Mouse (Mus musculus) neural tube, embryonic 10.5 days (tissue): Measurements from ENCODE around the gene Mcm2.

Experiments used
- DNase-seq: peaks from one replicate; pipeline ENCODE4 v3.0.0-alpha.2; 2017; ENCODE audit warnings: low spot score; ENCODE audit errors: extremely low spot score

Gene Mcm2

DNA sequence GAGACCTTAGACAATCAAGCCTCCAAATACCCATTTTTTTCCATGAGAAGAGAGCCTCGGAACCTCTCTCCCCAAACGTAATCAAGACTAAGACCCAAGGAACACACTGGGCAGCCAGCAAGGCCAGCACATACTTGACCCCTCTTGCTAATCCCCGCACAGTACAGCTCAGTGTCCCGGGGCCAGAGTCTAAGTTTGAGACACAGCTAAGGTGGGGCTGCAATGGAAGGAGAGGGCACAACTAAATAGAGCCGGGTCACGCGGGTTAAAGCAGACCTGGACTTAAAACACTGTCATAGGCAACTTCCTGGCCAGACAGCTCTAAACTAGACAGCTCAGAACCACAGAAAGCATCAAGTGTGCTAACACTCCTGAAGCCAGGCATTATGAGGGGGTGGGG is 7.7 kb downstream of the Mcm2 start:
- DNase-seq: no peak

DNA sequence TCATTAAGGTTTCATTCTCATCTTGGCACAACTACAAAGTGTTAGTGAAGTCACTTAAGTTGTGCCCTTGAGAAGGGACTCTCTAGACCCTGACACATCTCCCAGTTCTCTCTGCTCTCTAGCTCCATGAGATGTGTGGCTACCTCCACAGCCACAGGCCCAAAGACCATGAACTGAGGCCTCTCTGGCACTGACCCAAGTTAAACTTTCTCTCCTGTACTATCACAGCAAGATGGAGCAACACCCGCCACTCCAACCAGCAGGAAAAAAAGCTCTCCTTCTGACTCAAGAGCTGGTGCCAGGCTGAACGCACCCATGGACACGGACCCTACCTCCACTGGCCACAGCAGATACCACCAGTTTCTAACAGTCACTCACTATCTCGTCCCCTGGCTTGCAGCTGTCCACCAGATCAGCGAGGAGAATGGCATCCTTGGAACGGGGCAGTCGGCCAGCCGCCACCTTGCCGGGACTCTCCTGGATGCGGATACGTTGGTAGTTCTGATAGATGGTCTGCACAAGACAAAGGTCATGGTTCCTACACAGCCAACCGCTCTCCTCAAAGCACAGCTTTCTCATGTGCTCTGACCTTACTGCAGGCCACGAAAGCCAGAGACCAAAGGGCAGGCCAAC is 9.1 kb downstream of the Mcm2 start:
- DNase-seq: no peak

DNA sequence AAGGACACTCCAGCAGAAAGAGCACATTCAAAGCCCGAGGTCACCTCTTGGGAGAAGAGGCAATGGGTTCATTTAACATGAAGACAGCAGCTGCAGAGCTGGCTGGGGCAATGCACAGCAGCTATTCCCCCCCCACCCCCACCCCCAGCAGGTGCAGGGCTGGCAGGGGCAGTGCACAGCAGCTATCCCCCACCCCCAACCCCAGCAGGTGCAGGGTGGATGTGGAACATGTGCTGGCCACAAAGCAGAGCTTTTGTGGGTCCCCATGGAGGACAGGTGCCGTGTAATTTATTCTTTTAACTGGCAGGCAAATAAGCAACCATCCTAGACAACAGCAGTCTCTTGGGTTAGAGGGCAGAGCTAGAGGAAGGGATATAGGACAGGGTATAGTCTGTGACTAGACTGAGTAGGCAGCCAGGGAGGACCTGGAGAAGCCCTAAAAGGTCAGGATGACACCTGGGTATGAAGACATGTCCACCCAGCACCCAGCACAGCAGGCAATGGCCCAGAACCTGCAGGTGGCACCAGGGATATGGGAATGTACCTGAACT is 12.1 kb downstream of the Mcm2 start:
- no peak for DNase-seq

DNA sequence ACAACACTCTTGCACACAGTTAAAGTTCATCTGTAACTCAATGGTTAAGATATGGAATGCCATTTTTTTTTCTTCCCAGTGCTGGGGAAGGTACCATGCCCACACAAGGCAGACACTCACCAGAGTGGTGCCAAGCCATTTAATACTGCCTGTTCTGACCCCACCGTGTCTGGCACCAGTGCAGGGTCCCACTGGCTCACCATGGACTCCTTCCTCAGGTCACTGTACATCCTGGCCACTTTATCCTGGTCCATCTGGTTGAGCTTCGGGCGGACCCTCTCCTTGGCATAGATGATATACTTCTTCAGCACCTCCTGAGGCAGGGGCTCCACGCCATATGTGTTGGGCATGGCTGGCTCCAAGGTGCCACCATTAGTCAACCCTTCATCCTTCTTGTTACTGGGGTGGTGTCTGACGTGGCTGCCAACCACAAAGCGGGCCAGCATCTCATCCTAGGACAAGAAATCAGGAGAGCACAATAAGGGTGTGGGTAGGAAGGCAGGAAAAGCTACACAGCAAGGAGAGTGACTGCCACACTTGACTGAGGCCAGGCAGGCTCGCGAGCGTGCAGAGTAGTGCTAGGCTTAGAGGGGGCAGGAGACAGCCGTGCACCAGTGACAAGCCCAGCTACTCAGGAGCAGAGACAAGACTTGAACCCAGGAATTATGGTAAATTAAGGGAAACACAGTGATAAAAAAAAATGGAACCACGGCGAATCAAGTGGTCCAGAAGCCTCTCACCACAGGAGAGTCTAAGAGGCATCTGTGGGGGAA is 12.8 kb downstream of the Mcm2 start:
- DNase-seq: no peak

DNA sequence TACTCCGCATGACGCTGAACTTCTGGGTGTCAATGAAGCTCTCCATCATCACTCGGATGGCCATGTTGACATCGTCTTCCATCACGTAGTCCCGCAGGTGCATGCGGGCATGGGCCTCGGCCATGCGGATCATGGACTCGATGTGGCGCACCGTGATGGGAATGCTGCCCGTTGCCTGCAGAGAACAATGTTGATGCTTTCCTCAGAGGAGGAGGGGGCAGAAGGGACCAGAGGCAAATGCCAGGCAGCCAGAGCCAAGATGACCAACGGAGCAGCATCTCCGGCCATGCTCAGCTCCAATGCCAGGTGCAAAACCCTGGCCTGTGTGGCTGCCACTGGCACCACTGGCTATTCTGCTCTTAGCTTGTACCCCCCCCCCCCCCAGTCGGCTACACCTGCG is 13.9 kb downstream of the Mcm2 start:
- no peak for DNase-seq

DNA sequence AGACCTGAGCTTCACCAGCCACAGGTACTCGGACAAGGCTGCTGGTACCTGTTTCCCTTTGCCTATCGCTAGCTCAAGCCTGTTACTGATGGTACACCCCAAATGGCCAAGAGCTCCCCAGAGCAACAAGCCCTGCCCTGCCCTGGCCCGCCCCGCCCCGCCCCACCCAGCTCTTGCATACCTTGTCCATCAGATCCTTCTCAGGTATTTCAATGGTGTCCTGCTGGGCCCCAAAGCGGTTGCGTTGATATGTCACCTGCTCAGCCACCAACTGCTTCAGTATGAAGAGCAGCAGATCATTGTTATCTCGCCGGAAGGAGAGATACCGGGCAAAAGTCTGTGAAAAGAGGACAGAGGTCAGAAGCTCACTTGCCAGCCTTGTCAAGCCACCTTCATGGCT is 14.4 kb downstream of the Mcm2 start:
- no peak for DNase-seq

DNA sequence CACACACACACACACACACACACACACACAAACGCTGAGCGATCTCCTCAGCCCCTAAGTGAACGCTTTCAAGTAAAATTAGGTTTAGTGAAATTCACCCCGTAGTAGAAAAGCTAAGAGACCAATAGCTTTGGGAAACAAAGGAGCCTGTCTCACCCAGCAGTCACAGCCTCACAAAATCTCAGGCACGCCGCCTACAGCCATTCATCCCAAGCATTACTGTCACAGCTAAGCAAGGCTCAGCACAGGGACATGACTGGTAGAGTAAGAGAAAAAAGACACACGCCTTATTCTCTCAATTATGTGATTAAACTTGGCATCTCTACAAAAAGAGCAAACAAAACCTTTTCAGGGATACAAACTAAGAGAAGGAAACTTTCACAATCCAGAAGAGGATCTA is 17.2 kb downstream of the Mcm2 start:
- no peak for DNase-seq

DNA sequence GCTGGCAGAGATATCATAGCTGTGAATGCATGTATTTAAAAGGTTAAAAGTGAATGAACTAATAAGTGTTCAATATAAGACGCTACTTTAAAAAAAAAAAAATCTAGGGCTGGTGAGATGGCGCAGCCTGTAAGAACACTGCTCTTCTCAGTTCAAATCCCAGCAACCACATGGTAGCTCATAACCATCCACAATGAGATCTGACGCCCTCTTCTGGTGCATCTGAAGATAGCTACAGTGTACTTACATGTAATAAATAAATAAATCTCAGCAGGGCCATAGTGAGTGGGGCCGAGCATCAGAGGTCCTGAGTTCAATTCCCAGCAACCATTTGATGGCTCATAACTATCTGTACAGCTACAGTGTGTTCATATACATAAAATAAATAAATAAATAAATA is 19.1 kb downstream of the Mcm2 start:
- no peak for DNase-seq

DNA sequence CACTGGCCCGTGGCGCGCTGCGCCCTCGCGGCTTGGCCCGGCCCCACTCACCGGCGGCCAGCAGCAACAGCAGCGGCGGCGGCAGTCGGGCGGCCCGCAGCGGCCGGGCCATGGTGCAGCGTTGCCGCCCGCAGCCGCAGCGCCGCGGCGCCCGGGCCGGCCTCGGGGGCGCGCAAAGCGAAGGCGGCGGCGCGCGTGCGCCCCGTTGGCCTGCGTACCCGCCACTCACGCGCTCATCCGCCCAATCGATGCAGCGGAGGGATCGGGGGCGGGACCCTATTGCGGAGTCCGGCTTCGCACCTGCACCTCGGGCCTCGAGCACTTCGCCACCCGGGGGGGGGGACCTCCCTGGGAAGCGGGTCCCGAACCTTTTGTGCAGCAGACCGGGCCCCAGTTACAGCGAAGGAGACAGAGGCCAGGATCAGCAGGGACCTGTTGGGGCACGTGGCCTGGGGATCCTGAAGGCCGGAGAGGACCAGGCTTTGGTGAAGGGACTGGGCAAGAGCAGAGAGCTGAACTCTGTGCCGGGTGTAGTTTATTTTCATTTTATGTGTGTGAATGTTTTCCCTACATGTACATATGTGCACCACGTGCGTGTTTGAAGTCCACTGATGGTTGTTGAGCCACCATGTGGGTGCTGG is 23.6 kb downstream of the Mcm2 start, which contains the start of gene Podxl2:
Gene Podxl2, minus strand, starts transcription at position 177 of the 641 bp plus-strand sequence.
- DNase-seq: peak; percentile 85

DNA sequence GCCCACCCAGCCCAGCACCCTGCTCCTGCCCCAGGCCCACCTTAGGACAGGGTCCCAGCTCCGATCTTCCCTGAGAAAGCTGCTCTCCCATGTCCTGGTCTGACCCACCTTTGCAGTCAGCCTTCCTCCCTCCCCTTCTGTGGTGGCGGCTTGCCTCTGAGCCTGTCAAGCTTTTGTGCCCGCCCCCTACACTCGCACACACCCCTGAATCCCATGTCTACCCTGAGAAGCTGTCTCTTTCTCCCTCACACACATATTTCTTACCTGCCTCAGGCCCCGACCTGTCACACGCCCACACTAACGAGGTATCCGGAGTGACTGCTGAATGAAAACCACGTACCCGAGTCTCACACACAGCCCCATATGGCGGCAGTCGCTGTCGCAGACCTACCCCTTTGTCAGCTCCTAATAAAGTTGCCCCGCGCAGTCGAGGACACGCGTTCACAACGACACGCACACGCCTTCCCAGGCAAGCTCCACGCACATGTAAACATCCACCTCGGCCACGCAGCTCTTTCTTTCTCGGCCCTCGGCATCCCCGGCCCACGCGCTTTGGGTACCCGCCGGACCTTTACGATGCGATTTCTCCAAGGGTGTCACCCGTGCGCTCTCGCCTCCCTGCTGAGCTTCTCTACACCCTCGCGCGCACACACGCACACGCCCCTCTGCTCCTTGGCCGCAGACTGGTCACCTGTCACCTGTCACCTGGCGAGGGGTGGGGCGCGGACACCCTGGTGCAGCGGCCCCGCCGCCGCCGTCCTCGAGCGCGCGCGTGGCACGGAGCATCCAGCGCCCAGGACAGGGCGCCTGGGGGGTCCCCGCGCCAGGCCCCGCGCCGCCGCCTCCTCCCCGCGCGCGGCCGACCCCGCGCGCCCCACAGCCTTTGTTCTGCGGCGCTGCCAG is 24.4 kb downstream of the Mcm2 start:
- peak; percentile 51 for DNase-seq

DNA sequence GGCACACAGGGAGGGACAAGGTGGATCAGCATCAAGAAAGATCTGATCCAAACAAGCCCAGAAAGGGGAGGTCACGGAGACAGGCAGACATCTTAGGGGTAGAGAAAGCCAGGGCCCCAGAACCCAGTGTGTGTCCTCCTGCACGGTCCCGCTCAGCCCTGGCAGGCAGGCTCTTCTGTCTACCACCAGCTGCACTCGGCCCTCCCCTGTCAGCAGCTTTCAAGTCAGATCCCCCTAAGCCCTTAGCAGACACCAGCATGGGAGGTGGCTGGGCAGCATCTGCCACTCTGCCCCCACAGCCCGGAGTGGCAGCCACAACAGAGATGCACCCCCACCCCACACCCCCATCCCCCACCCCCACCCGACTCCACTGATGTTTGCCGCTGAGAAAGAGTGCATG is 25.8 kb downstream of the Mcm2 start:
- no peak for DNase-seq

DNA sequence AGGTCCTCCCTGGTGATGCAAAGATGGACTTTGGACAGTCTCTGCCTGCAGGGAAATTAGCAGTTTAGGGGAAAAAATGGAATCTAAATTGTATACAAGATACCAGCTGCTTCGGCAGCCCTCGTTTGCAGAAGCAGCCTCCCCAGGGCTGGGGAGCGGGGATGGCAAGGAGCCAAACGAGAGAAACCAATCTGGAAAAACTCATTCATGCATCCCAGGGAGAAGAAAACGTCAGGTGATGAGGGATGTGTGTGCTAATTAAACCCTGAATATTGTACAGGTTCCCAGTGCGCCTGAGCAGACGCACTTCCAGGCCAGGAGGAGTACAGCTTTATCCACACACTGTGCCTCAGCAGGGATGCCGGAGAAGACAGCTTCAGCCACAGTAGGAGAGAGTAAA is 27.0 kb downstream of the Mcm2 start:
- no peak for DNase-seq

DNA sequence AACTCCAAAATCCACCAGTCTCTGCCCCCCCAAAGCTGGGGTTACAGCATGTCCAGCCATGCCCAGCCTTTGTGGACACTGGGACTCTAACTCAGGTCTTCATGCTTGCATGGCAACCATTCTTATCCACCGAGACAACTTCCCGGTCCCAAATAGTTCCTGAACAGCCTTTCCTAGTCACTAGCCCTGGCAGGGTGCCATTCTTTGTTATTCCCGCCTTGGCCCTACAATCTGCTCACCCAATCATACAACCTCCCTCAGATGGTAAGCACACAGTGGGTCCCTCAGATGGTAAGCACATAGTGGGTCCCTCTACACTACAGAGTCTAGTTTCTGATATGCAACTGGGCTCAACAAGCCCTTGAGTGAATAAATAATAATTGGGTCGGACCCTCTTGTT is 28.0 kb downstream of the Mcm2 start:
- no peak for DNase-seq

DNA sequence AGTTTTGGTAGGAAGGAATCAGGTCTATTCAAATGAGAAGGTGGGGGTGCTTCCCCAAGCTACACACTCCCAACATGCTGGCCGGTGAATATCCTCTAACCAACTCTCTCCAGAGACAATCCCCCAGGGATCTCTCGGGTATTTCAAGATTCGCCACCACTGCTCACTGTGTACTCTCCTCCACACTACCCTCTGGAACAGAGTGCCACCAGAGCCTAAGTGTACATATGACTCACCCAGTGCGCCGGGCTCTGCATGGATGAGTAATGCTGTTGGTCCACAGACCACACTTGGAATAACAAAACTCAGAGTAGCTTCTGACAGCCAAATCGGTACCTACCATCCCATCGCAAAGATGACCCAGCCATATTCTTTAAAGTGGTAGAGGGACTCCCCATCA is 29.1 kb downstream of the Mcm2 start:
- no peak for DNase-seq

DNA sequence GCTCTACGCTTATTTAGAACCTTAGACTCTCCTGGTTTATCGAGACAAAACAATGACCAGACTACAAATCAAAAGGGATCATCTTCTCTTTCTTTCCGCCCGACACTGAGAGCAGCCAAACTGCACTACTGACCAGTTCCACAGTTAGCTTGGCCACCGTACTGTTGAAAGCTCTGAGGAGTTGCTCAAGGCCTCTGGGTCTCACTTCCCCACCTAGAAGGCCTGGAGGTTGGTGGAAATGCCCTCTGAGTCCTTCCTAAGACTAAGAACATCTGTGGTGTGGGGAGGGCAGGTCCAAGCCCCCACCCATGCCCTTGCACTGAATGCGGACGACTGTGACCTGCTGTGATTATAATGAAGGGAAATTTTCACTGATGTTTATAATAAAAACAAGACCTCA is 32.9 kb downstream of the Mcm2 start:
- no peak for DNase-seq

DNA sequence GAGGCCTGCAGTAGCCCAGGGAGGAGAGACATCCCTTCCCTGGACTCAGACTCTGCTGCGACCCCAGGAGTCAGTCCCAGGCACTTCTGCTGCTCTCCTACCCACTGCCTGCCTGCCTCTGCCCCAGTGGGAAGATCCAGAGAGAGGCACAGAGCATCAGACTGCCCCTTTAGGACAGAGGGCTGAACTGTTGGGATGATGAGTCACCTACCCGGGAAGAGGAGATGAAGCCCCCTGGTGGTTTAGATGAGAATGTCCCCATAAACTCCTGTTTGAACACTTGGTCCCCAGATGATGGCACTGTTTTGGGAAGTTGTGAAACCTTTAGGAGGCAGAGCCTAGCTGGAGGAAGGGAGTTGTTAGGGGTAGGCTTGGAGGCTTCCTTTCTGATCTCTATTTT is 37.7 kb downstream of the Mcm2 start:
- no peak for DNase-seq

DNA sequence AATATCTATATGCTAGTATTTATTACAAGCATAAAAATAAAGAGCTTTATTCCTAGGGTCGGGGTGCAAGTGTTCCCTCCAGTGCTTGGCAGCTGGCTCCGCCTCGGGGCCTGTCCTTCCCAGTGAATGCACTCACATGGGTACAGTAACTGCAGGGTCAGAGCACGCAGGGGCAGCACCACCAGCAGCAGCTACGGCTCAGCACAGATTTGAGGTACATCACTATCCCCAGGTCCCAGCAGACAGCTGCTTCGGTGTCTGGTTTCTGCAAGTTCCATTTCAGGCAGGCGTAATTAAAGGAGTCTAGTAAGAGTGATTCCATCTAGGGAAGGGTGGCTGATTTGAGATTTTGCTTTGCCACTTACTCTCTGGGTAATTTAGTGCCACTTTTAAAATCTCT is 40.2 kb downstream of the Mcm2 start:
- no peak for DNase-seq

DNA sequence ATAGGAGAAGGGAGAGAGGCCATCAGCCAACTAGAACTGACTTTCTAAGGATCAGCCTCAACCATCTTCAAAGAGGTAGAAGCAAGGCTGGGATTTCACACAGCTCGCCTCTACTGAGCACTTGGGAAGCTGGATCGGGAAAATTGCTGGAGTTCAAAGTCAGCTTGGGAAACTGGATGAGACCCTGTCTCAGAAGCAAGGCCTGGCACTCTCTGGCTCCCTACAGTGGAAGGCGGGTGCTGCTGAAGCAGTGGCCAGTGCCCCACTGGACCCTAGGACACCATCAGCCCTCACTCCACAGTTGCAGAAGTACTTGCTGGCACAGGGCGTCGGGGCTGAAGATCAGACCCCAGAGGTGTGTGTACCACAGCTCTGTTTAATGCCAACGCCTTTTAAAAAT is 40.8 kb downstream of the Mcm2 start:
- DNase-seq: no peak

DNA sequence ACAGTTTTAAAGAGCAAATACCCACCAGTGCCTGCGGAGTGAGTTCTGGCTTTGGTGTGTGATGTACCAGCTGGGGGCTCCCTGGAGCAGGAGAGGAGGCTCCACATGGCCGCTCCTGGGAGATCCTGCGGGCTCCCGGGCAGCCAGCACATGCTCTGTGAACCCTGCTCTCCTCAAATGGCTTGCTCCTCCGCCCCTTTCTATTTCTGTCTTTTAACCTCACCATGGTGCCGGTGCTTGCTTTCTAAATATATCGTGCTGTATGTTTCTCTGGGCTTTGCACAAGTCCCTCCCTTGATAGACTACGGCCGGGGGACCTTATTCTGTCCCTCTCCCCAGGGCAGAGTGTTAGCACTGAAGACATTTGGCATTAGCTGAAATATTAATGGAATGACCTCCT is 41.3 kb downstream of the Mcm2 start:
- no peak for DNase-seq

DNA sequence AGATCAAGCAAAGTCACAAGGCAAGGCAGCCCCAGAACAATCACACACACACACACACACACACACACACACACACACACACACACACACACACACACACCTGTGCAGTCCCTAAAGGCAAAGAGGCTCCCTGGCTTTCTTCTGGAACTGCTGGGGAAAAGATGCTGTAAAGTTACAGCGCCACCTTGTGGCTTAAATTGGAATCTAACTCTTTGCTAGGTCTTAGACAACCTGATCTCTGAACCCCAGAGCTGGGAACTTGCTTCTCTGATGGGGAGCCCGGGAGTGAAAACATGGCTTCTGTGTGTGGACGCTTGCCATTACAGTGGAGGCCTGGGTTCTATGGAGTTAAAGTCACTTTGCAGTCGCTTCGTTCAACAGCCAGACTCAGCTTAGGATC is 42.9 kb downstream of the Mcm2 start:
- DNase-seq: peak; percentile 65

DNA sequence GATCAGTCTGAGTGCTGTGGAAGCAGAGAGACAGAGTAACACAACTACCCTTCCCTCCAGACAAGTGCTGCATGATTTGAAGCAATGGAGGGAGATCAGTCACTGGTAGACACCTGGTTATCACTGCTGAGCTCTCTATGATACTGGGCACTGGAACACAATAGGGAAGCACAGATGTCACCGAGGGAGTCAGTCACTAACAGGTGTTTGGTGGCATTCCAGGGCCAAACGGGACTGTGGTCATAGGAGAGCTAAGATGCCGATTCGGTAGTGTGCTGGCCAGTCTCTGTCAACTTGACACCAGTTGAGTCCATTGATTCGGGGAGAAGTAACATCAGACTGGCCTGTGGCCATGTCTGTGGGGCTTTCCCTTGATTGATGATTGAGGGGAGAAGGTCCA is 44.1 kb downstream of the Mcm2 start:
- DNase-seq: no peak
